Mouse (Mus musculus): ENCODE results near the gene Fam181a.

DNA sequence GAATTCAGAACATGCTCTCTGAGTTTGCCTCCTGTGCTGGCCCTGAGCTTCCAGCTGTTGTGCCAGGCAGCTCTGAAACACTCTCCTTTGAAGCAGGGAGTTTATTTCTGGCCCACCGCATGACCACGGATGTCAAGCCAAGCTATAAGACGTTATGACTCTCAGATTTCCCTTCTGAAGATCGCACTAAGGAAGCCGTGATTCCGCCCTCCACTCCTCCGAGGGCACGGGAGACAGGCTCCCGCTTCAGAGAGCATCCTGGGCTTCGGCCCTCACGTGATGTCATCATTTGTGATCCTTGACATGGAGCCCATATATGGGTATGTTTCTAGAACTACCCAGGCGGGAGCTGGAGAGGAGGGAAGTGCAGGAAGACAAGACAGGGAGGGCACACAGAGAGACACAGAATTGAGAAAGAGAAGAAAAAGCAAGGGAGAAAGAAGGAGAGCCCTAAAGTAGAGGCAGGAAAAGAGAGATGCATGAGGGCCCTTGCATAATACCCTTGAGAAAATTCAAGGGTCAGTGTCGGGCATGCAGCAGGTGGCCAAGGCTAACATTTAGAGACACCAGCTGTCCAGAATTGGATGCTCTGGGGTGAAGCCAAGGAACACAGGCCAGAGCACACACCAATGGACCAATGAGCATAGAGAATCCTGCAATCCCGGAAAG, 45.1 kb downstream of the Fam181a start, which contains the start of gene Asb2:
- no peak for TF ChIP-seq CTCF (conservative IDR thresholded peaks at IDR 0.05 in 1 of 2, IDR thresholded peaks at IDR 0.05 in 1 of 2; ENCODE audit: low read depth in 2 of 2, low read length in 2 of 2)
- no peak for TF ChIP-seq E2F4 (IDR thresholded peaks at IDR 0.05; ENCODE audit: insufficient replicate concordance, low read depth, low read length)
- TF ChIP-seq ZC3H11A (IDR thresholded peaks at IDR 0.05; ENCODE audit: low read depth, low read length) = no peak
- TF ChIP-seq CHD2 (IDR thresholded peaks at IDR 0.05; ENCODE audit: low read length) = no peak
- no peak for TF ChIP-seq EP300 (IDR thresholded peaks at IDR 0.05; ENCODE audit: low read length)
- TF ChIP-seq ZKSCAN1 (IDR thresholded peaks at IDR 0.05; ENCODE audit: borderline replicate concordance, low read depth, low read length) = no peak
- TF ChIP-seq POLR2AphosphoS2 (IDR thresholded peaks at IDR 0.05; ENCODE audit: low read depth, low read length) = no peak
- no peak for TF ChIP-seq NRF1 (IDR thresholded peaks at IDR 0.05; ENCODE audit: low read depth, low read length)

Data from CH12.LX (cell line).